Mouse (Mus musculus) retina, adult 2 months (tissue): ENCODE data around the gene Lingo4.

ENCODE experiments used
- DNase-seq: peaks from one replicate; pipeline ENCODE4 v3.0.0-alpha.2; 2012; ENCODE audit warnings: low read depth, low spot score

Gene Lingo4

GRCm38 (mm10) chr3:94387391-94387790 is 10.9 kb upstream of the Lingo4 start:
- no peak for DNase-seq

DNA sequence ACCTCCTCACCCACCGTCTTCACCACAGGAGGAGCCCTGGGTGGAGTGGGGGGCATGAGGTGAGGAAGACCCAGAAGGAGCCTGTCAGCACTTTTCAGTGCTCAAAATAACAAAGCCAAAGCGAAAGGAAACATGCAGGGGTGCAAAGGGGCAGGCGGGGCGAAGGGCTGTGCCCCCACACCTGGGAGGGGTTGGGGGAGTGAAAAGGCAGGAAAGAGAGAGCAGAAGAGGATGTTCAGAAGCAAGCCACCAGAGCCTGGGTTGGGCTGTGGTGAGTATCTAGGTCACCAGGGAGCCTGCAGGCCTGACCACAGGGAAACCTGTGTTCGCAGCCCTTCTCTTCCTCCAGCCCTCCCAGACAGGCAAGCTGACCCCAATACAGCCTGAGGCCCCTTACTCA is 10.3 kb upstream of the Lingo4 start:
- no peak for DNase-seq

DNA sequence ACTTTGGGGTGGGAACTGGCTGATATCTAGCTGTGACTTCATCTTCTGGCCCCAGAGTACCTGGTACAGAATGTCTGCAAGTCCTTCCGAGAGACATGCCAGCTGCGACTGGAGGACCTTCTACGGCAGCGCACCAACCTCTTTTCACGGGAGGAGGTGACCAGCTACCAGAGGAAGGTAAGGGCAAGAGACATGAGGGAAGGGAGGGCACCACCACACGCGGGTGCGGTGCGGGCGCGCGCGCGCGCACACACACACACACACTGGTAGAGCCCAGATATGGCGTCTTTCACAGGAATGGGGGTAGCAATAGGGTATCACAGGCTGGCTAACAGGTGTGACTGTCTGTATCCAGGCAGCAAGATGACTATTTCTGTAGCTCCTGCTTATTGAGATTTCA is 8.9 kb upstream of the Lingo4 start:
- no peak for DNase-seq

DNA sequence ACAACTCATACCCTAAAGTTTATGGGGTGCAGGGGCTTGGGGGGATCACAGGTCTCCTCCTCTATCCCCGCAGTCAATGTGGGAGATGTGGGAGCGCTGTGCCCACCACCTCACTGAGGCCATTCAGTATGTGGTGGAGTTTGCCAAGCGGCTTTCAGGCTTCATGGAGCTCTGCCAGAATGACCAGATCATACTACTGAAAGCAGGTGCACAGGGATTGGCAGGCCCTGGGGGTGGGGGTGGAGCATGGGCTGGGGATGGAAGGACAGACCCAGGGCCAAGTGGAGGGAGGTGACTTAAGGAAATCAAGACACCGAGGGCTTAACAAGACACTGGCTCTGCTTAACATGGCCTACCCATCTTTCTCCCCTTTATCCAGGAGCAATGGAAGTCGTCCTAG is 7.3 kb upstream of the Lingo4 start:
- no peak for DNase-seq

- DNase-seq: no peak
Measured at GRCm38 (mm10) chr3:94392128-94392527, 6.2 kb upstream of the Lingo4 start.

- no peak for DNase-seq
Measured at GRCm38 (mm10) chr3:94393049-94393448, 5.3 kb upstream of the Lingo4 start.

GRCm38 (mm10) chr3:94396336-94396735 is 2.0 kb upstream of the Lingo4 start:
- no peak for DNase-seq

GRCm38 (mm10) chr3:94396851-94397250 is 1.5 kb upstream of the Lingo4 start:
- no peak for DNase-seq

- DNase-seq: no peak
Measured at GRCm38 (mm10) chr3:94398943-94399481, 695 bp downstream of the Lingo4 start.

DNA sequence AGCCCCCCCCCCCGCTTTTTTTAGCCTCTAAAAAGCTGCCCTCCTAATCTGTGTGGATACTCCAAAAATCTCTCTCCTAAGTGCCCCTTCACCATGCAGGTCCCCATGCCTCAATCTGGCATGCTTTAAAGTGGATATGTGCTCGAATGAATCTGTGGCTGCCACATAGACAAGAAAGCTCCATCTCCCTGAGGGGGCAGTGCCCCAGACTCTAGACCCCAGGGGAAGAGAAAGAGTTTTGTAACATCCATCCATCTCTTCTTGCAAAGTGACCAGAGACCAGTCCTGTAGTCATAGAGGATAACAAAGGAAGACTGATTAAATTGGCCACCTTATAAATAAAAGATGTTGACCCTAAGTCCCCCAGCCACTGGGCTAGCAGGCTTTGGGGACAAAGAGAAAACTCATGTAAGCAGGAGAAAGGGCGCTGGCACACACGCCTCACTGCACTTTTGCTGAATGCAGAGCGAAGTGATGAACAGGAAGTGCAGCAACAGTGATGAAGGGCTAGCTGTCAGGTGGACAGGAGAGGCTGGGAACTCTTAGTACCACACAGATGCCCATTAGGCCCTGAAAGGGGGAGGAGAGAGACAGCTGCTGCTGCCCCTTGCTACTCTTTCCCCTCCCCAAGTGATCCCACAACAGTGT is 1.5 kb downstream of the Lingo4 start:
- DNase-seq: no peak

DNA sequence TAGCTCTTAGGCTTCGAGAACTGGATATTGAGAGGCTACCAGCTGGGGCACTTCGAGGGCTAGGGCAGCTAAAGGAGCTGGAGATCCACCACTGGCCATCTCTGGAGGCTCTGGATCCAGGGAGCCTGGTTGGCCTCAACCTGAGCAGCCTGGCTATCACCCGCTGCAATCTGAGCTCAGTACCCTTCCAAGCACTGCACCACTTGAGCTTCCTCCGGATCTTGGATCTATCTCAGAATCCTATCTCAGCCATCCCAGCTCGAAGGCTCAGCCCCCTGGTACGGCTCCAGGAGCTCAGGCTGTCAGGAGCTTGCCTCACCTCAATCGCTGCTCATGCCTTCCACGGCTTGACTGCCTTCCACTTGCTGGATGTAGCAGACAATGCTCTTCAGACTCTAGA is 4.1 kb downstream of the Lingo4 start:
- no peak for DNase-seq

GRCm38 (mm10) chr3:94404366-94405054 is 6.2 kb downstream of the Lingo4 start:
- no peak for DNase-seq

DNA sequence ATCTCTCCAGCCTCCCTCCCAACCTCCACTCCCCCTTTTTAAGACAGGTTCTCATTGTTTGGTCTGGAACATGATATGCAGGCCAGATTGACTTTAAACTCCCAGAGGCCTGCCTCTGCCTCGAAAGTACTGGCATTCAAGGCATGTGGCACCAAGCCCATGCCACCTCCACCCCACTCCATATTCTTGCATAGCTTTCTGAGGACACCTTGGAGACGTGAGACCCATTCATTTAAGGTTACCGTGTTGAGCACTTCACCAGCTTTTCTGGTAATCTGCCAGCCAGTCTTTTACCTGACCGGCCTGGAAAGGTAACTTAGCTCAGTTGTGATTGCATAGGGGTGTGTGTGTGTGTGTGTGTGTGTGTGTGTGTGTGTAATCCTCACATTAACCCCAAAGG is 7.2 kb downstream of the Lingo4 start:
- DNase-seq: no peak

- no peak for DNase-seq
Measured at GRCm38 (mm10) chr3:94412530-94412929, 14.2 kb downstream of the Lingo4 start.

DNA sequence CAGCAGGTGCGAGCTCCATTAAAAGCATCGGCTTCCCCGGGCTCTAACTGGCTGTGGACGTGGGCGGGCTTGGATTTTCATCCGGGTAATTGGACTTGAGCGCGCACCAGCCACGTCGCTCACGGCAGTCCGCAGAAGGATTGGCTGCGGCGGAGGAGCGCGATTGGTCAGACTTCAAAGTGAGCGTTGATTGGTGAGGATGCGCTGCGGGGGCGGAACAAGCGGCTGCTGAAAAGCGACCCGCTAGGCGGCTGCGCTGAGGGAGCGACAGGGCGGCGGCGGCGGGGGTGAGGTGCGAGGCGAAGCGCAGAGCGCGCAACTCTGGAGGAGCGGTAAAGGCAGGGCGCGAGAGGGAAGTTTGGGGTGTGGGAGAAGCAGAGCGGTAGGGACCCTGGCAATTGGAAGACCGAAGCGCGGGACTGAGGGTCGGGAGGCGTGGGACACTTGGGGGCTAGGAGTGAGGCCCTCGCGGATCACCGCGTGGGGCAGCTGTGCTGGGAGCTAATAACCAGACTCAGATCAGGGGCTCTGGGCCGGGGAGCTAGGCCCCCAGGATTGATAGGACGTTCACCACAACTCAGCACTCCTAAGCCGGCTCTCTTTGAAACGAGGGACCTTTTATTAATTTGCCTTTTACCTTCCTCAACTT is 14.8 kb downstream of the Lingo4 start, which contains the start of gene Tdrkh:
TSS of gene Tdrkh (plus strand) at position 243 of the 649 bp plus-strand sequence.
- DNase-seq: peak; percentile 92

GRCm38 (mm10) chr3:94430980-94431379 is 32.7 kb downstream of the Lingo4 start:
- DNase-seq: no peak

- DNase-seq: no peak
Measured at GRCm38 (mm10) chr3:94434305-94434704, 36.0 kb downstream of the Lingo4 start.

DNA sequence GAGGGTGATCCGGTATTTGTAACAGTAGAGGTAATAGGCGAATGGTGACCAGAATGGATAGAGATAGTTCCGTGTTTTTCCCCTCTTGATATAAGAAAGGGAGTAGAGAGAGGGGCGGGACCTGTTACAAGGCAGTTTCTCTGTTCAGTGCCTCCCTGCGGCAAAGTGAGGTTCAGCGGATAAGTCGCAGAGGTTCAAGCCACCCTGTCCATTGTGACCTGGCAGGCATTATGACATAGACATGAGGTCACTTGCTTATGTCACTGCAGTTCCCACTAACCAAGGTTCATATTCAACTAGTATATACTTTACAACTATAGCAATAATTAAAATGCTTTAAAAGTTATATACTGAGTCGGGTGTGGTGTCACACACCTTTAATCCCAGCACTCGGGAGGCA is 38.1 kb downstream of the Lingo4 start:
- DNase-seq: no peak

DNA sequence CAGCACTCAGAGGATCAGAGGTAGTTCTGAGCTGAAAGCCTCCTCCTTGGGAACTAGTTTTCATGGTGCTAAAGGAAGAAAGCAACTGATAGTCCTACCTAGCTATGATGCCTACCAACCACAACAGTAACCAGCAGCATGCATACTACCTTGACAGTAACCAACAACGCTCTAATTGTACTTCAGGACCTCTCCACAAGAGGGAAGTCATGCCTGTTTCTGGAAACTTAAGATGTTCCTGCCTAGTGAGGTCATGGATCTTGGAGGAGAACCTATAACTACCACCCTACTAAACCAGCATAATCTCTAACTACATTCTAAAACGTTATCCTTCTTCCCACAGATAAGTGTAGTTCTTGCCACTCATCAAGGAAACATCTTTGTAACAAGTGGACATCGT is 42.9 kb downstream of the Lingo4 start:
- DNase-seq: no peak

- peak; percentile 85 for DNase-seq
Measured at GRCm38 (mm10) chr3:94442951-94443596, 44.8 kb downstream of the Lingo4 start, which contains the start of gene Mrpl9. Gene Mrpl9, plus strand, starts transcription at chr3:94443318.

- DNase-seq: no peak
Measured at GRCm38 (mm10) chr3:94443597-94443964, 45.3 kb downstream of the Lingo4 start, which contains the start of gene Oaz3. Gene Oaz3, minus strand, starts transcription at chr3:94443915.

- no peak for DNase-seq
Measured at GRCm38 (mm10) chr3:94449377-94449776, 51.1 kb downstream of the Lingo4 start.
